Mouse (Mus musculus) macrophage (primary cell): ENCODE results near the gene Ttll5. TPM values are rescaled to one million over a fixed set of nuclear protein-coding genes. Genes with fewer than 3 reads are reported as not detected.

ENCODE experiments used
- H3K27ac ChIP-seq: fragments of 350-480 bp; formaldehyde crosslinking; 2 replicates; pipeline ENCODE4 v1.9.0; 2021
- H3K36me3 ChIP-seq: fragments of 350-480 bp; formaldehyde crosslinking; 2 replicates; pipeline ENCODE4 v1.9.0; 2021; ENCODE audit errors: inconsistent target
- H3K4me3 ChIP-seq: fragments of 350-480 bp; formaldehyde crosslinking; 2 replicates; pipeline ENCODE4 v1.9.0; 2021; ENCODE audit errors: inconsistent target
- H3K79me2 ChIP-seq: fragments of 350-480 bp; formaldehyde crosslinking; 2 replicates; pipeline ENCODE4 v1.9.0; 2021; ENCODE audit errors: inconsistent target
- WGBS: methylation state at CpG from one replicate; pipeline ENCODE4 v1.1.7; 2026; ENCODE audit warnings: inconsistent platforms; ENCODE audit not compliant: missing documents; 5-methylcytosine and 5-hydroxymethylcytosine counted together
- polyA plus RNA-seq: library from polyadenylated mRNA; stranded (reverse); fragments of 250-400 nt; gene quantifications from 3 replicates; pipeline ENCODE4 v1.2.4, GENCODE M21; 2018; ENCODE audit warnings: inconsistent platforms

Gene Ttll5
- polyA plus RNA-seq, 1 experiment from 2014 or later, result 6.7 TPM

GRCm38 (mm10) chr12:86100711-86101110 lies 276.3 kb downstream of the Ttll5 start:
- Histone ChIP-seq H3K79me2 (no peaks in the 10 kb centered on the region), H3K4me3 (no peak overlapping the region), H3K36me3 (no peaks in the 10 kb centered on the region), H3K27ac (no peak overlapping the region)
- 100% methylated on average over 2 of the region's 3 CpGs for WGBS

- H3K79me2 ChIP-seq, result no peaks in the 10 kb centered on the region
- no peak overlapping the region for H3K27ac ChIP-seq
- 92% methylated on average over 8 of the region's 8 CpGs for WGBS
- H3K36me3 ChIP-seq, result no peaks in the 10 kb centered on the region
- no peak overlapping the region for H3K4me3 ChIP-seq
Observed at GRCm38 (mm10) chr12:86102686-86103085, 278.2 kb downstream of the Ttll5 start.

GRCm38 (mm10) chr12:86103391-86103790 lies 278.9 kb downstream of the Ttll5 start:
- WGBS, result 91% methylated on average over 11 of the region's 11 CpGs
- no peak overlapping the region for H3K27ac ChIP-seq
- no peaks in the 10 kb centered on the region for H3K79me2 ChIP-seq
- no peaks in the 10 kb centered on the region for H3K36me3 ChIP-seq
- no peak overlapping the region for H3K4me3 ChIP-seq

- no peak overlapping the region for H3K27ac ChIP-seq
- H3K79me2 ChIP-seq, result no peaks in the 10 kb centered on the region
- 80% methylated on average over 8 of the region's 8 CpGs for WGBS
- no peak overlapping the region for H3K4me3 ChIP-seq
- H3K36me3 ChIP-seq, result no peaks in the 10 kb centered on the region
Observed at GRCm38 (mm10) chr12:86103852-86104251, 279.4 kb downstream of the Ttll5 start.

GRCm38 (mm10) chr12:86104297-86104696 lies 279.8 kb downstream of the Ttll5 start:
- H3K4me3 ChIP-seq, result no peak overlapping the region
- 96% methylated on average over 11 of the region's 11 CpGs for WGBS
- no peak overlapping the region for H3K27ac ChIP-seq
- H3K36me3 ChIP-seq, result no peaks in the 10 kb centered on the region
- H3K79me2 ChIP-seq, result no peaks in the 10 kb centered on the region

GRCm38 (mm10) chr12:86105546-86105945 lies 281.1 kb downstream of the Ttll5 start:
- Histone ChIP-seq H3K36me3 (no peaks in the 10 kb centered on the region), H3K27ac (no peak overlapping the region), H3K79me2 (no peaks in the 10 kb centered on the region), H3K4me3 (no peak overlapping the region)
- WGBS, result 82% methylated on average over 8 of the region's 10 CpGs

GRCm38 (mm10) chr12:86106086-86106485 lies 281.6 kb downstream of the Ttll5 start:
- Histone ChIP-seq H3K27ac (no peak overlapping the region), H3K36me3 (no peaks in the 10 kb centered on the region), H3K4me3 (no peak overlapping the region), H3K79me2 (no peaks in the 10 kb centered on the region)
- whole genome bisulfite sequencing, result 96% methylated on average over 9 of the region's 9 CpGs

GRCm38 (mm10) chr12:86107645-86108044 lies 283.2 kb downstream of the Ttll5 start:
- H3K36me3 ChIP-seq, result no peaks in the 10 kb centered on the region
- no peak overlapping the region for H3K4me3 ChIP-seq
- no peak overlapping the region for H3K27ac ChIP-seq
- no peaks in the 10 kb centered on the region for H3K79me2 ChIP-seq
- WGBS, result 89% methylated on average over 7 of the region's 7 CpGs

GRCm38 (mm10) chr12:86109531-86109930 lies 285.1 kb downstream of the Ttll5 start:
- no peak overlapping the region for H3K27ac ChIP-seq
- H3K36me3 ChIP-seq, result no peaks in the 10 kb centered on the region
- no peak overlapping the region for H3K4me3 ChIP-seq
- 56% methylated on average over 4 of the region's 4 CpGs for WGBS
- no peaks in the 10 kb centered on the region for H3K79me2 ChIP-seq

- 100% methylated on average over 2 of the region's 2 CpGs for WGBS
- no peaks in the 10 kb centered on the region for H3K79me2 ChIP-seq
- H3K27ac ChIP-seq, result no peak overlapping the region
- no peaks in the 10 kb centered on the region for H3K36me3 ChIP-seq
- no peak overlapping the region for H3K4me3 ChIP-seq
Observed at GRCm38 (mm10) chr12:86110637-86111036, 286.2 kb downstream of the Ttll5 start.

Other genes with a start within 250 kb of the Ttll5 start
- gene Jdp2, start 225.6 kb upstream of the Ttll5 start, polyA plus RNA-seq, result 7.6 to 16.1 TPM (median 12.0 TPM) in 3 replicates
- gene Batf, start 138.0 kb upstream of the Ttll5 start, polyA plus RNA-seq, result 11.9 to 29.8 TPM (median 21.9 TPM) in 3 replicates
- gene Flvcr2, start 78.1 kb upstream of the Ttll5 start, polyA plus RNA-seq, result 0.04 to 0.32 TPM in 2 of 3 replicates, not detected in the other
- 33.1 to 50.4 TPM (median 49.4 TPM) in 3 replicates for gene Erg28, start 109 bp upstream of the Ttll5 start, polyA plus RNA-seq